Mouse (Mus musculus): ENCODE data around the gene Zscan25. TPM values are rescaled to one million over a fixed set of nuclear protein-coding genes. Genes with fewer than 3 reads are reported as not detected.
A peak's percentile ranks its signal among the peaks of the same experiment; 100 is the strongest.
"Not testable (repeated sequence)": the region's sequence is repeated elsewhere in the genome, so short reads cannot be mapped to it uniquely, and the experiment has no call there.

Gene Zscan25
- polyA plus RNA-seq (2015; fragmentation: Nextera tagmentation; extraction: Ambion mirVana), result 0.68 and 0.85 TPM in 2 replicates

DNA sequence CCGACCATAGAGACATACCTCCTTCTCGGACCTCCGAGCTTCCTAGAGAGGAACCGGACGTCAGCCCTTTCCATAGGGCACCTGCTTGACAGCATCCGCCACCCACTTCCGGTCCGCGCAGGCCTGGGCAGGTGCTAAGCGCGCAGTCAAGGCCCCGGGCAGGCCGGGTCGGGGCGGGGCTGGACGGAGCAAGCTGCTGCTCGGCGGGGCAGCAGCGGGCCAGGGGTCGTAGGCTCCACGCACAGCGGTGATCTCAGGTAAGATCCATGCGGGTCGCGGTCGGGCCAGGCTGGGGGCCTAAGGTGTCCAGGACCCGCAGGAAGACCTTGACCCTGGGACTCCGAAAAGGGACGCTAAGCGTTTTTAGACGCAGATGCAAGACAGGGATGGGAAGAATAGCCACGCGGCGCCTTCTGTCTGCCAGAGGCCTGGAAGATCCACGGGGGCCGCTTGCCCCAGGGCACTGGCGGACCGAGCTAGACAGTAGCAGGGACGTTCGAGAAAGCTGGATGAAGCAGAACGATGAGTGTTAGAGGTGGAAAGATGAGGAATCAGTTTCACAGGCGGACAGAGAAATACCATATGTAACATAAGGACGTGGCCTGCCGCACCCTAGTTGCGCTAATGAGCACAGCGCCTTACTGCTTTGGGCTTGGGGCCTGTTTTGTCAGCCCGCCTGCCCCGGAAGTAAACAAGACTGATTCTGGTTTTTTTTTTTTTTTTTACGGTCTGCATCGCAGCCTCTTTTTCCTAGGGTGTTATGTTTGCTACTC lies at the start of gene Zscan25:
Gene Zscan25, plus strand, starts transcription at position 130 of the 773 bp plus-strand sequence.
- ATAC-seq (ENCODE audit: insufficient read depth, low FRiP score, low read depth), result peak; percentile 99
- peaks cover 17% of the 10 kb centered on the region for H3K36me3 ChIP-seq
- H3K27ac ChIP-seq, result peak within 1 kb of the TSS; percentile 91
- H3K9ac ChIP-seq, result peak within 1 kb of the TSS; percentile 74
- no peaks in the 10 kb centered on the region for H3K9me3 ChIP-seq
- H3K4me3 ChIP-seq (replicated peaks), result peak within 1 kb of the TSS; percentile 96
- H3K4me1 ChIP-seq, result no peaks in the 10 kb centered on the region
- WGBS, result under 1% methylated on average over 50 of the region's 50 CpGs
- peak within 1 kb of the TSS; percentile 69 for H3K4me2 ChIP-seq
- H3K27me3 ChIP-seq (replicated peaks), result no peaks in the 10 kb centered on the region

DNA sequence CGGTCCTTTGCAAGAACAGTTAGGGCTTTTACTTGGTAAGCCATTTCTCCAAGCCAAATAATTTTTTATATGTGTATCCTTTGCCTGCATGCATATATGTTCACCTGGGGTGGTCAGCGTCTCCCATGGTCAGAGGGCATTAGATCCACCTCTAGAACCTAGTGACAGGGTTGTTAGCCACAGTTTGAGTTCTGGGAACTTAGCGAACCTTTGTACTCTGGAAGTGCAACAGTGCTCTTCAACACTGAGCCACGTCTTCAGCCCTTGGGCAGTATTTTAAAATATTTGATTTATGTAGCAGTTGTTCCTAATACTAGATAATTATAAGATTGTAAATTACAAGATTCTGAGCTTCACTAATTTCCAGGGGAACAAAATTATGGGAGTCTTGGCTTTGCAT lies 49.7 kb upstream of the Zscan25 start:
- Histone ChIP-seq H3K36me3 (peaks cover 12% of the 10 kb centered on the region; the same call in 1 of the 2 replicates), H3K4me2 (peak overlapping the region; percentile 79), H3K27me3 (replicated peaks) (no peaks in the 10 kb centered on the region), H3K4me3 (replicated peaks) (no peak overlapping the region), H3K27ac (no peak overlapping the region), H3K9me3 (no peaks in the 10 kb centered on the region), H3K4me1 (peaks cover 4% of the 10 kb centered on the region; the same call in 1 of the 2 replicates), H3K9ac (no peak overlapping the region)
- no peak for ATAC-seq (ENCODE audit: insufficient read depth, low FRiP score, low read depth)
- 82% methylated on average over 4 of the region's 4 CpGs for WGBS

DNA sequence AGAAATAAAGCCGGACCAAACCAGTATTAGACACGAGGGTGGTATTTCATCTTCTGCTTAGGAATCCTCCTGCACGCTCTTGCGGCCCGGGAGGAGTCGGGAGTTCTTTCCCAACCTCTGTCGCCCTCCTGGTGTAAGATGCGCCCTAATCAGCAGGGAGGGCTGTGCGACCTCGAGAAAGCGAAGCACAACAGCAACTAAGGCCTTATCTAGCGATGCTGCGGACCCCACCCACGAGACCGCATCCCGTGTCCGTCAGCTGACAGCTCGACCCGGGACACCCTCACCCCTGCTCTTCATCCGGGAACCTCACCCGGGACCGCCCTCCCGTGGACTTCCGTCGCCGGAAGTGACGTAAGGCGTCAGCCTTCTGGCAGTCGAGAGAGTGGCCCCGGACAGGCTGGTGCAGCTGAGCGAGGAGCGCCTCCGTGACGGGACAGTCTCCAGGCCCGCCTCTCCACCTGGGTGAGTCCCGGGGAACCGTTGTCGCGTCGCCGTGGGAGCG lies 48.9 kb upstream of the Zscan25 start, which contains the start of gene Zfp655:
Gene Zfp655, plus strand, starts transcription at position 349 of the 505 bp plus-strand sequence.
- Histone ChIP-seq H3K4me3 (replicated peaks) (peak within 1 kb of the TSS; percentile 95), H3K36me3 (peaks cover 12% of the 10 kb centered on the region; the same call in 1 of the 2 replicates), H3K27me3 (replicated peaks) (no peaks in the 10 kb centered on the region), H3K9me3 (no peaks in the 10 kb centered on the region), H3K4me1 (peaks cover 4% of the 10 kb centered on the region; the same call in 1 of the 2 replicates), H3K9ac (peak within 1 kb of the TSS; percentile 98), H3K27ac (peak within 1 kb of the TSS; percentile 90), H3K4me2 (peak within 1 kb of the TSS; percentile 79)
- WGBS, result under 1% methylated on average over 42 of the region's 42 CpGs
- peak; percentile 98 for ATAC-seq (ENCODE audit: insufficient read depth, low FRiP score, low read depth)

DNA sequence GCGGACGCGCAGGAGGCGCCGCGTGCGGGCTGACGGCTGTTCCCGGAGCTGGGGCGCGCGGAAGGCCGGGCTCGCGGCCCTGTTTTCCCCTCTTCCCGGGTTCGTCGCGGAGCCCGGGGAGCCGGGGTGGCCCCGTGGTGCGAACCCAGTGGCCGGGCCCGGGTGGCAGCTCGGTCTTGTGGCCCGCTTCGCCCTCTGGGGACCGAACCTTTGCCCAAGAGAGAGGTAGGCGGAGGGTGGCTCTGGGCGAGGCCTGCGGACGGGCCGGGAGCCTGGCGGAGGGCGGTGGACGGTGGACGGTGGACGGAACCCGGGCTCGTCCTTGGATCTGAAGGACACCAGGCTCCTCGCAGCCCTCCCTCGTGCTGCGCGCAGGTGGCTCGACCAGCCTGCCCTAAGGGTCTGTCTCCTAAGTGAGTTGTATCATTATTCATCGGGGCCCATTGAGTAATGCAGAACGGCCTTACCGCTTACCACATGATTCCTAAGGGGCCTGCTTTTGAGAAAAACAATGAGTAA lies 48.3 kb upstream of the Zscan25 start:
- H3K4me2 ChIP-seq, result peak overlapping the region; percentile 79
- H3K4me1 ChIP-seq, result peaks cover 4% of the 10 kb centered on the region; the same call in 1 of the 2 replicates
- peaks cover 13% of the 10 kb centered on the region for H3K36me3 ChIP-seq
- H3K4me3 ChIP-seq (replicated peaks), result peak overlapping the region; percentile 95
- H3K27ac ChIP-seq, result peak overlapping the region; percentile 90
- no peaks in the 10 kb centered on the region for H3K27me3 ChIP-seq (replicated peaks)
- peak overlapping the region; percentile 98 for H3K9ac ChIP-seq
- peak; percentile 64 for ATAC-seq (ENCODE audit: insufficient read depth, low FRiP score, low read depth)
- 0% methylated on average over 32 of the region's 49 CpGs for WGBS
- H3K9me3 ChIP-seq, result no peaks in the 10 kb centered on the region

DNA sequence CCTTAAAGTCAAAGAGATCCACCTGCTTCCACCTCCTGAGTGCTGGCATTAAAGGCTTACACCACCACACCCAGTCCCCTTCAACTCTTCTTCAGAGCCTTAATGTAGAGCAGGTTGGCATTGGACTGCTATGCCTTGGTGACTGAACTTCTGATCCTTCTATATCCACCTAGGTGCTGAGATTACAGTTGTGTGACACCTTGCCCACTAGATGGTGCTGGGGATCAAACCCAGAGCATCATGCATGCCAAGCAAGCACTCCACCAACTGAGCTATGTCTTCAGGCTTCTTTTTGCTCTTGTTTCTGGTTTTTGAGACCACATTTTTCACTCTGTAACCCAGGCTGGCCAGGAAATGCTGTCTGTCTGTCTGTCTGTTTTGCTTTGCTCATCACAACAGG lies 45.7 kb upstream of the Zscan25 start:
- H3K27ac ChIP-seq, result no peak overlapping the region

DNA sequence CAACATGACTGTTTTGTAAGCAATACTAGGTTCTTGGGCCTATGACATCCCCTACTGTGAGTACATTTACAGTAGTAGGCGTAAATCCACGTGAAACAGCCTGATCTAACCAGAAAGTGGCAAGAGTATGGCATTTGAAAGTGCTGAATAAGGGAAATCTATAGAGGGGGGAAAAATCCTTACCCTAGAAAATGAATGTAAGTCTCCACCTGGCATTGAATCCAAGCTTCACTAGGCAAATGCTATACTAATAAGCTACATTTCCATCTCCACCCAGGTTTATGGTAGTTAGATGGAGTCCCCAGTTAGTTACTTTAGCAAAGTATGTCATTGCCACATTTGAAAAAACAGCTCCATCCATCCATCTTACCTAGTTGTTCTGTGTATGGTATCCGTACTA lies 30.8 kb upstream of the Zscan25 start:
- 93% methylated on average over 3 of the region's 3 CpGs for WGBS
- Histone ChIP-seq H3K27me3 (replicated peaks) (no peaks in the 10 kb centered on the region), H3K9ac (no peak overlapping the region), H3K36me3 (peaks cover 13% of the 10 kb centered on the region), H3K4me2 (no peak overlapping the region), H3K27ac (no peak overlapping the region), H3K4me1 (no peaks in the 10 kb centered on the region), H3K9me3 (no peaks in the 10 kb centered on the region), H3K4me3 (replicated peaks) (no peak overlapping the region)
- no peak for ATAC-seq (ENCODE audit: insufficient read depth, low FRiP score, low read depth)

More for the DNA sequence above, 45.7 kb upstream of the Zscan25 start:
- peaks cover 4% of the 10 kb centered on the region; the same call in 1 of the 2 replicates for H3K4me1 ChIP-seq
- no peak overlapping the region for H3K4me3 ChIP-seq (replicated peaks)
- no peak overlapping the region for H3K9ac ChIP-seq
- no peak overlapping the region for H3K4me2 ChIP-seq
- no peaks in the 10 kb centered on the region for H3K9me3 ChIP-seq
- H3K36me3 ChIP-seq, result peaks cover 32% of the 10 kb centered on the region
- H3K27me3 ChIP-seq (replicated peaks), result no peaks in the 10 kb centered on the region
- ATAC-seq (ENCODE audit: insufficient read depth, low FRiP score, low read depth), result no peak

DNA sequence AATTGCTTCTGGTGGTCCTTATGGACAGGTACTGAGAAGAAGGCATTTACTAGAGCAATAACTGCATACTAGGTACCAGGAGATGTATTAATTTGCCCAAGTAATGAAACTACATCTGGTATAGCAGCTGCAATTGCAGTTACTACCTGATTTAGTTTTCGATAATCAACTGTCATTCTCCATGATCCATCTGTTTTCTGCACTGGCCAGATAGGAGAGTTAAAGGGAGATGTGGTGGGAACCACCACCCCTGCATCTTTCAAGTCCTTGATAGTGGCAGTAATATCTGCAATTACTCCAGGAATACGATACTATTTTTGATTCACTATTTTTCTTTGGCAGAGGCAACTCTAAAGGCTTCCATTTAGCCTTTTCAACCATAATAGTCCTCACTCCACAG lies 6.7 kb upstream of the Zscan25 start:
- WGBS, result 82% methylated on average over 2 of the region's 2 CpGs
- H3K27me3 ChIP-seq (replicated peaks); H3K4me2 ChIP-seq; H3K9ac ChIP-seq; H3K27ac ChIP-seq; ATAC-seq (ENCODE audit: insufficient read depth, low FRiP score, low read depth); H3K9me3 ChIP-seq; H3K4me1 ChIP-seq; H3K4me3 ChIP-seq (replicated peaks); H3K36me3 ChIP-seq: not testable (repeated sequence)

DNA sequence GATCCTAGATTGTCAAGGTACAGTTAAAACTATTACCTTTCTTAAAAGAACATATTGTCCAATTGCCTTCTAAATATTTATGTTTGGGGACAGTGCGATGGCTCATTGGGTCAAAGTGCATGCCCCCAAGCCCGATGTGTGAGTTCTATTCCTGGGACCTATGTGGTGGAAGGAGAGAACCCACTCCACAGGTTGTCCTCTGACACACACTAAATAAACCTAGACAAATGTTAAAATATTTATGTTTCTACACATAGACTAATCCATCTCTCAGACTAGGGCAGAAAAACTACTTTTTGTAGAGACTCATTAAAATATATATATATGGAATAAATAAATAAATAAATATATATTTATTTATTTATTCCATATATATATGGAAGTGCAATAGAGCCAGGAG lies 352 bp upstream of the Zscan25 start:
- Histone ChIP-seq H3K27me3 (replicated peaks) (no peaks in the 10 kb centered on the region), H3K4me3 (replicated peaks) (peak overlapping the region; percentile 96; the same call in 1 of the 2 replicates), H3K36me3 (peaks cover 17% of the 10 kb centered on the region), H3K9me3 (no peaks in the 10 kb centered on the region), H3K27ac (no peak overlapping the region), H3K4me2 (no peak overlapping the region), H3K4me1 (no peaks in the 10 kb centered on the region), H3K9ac (no peak overlapping the region)
- WGBS, result 87% methylated on average over 2 of the region's 2 CpGs
- ATAC-seq (ENCODE audit: insufficient read depth, low FRiP score, low read depth), result no peak

DNA sequence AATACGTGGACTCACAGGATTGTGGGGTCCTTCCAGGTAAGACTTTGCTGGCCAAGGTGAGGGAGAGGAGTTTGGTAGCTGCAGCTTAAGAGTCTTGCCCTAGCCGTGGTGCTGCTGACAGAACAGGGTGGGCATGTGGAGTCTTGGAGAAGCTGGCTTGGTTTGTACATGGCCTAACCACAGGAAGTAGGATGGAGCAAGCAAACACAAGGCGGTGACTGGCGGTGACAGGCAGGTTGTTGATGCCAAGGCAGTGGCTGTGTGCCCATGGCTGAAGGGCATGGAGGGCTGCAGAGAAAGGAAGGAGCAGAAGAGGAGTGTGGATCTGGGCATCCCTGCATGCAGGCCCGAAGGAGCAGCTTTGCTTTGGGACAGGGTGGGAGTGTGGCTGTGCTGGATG lies 8.1 kb downstream of the Zscan25 start:
- H3K27me3 ChIP-seq (replicated peaks), result no peaks in the 10 kb centered on the region
- ATAC-seq (ENCODE audit: insufficient read depth, low FRiP score, low read depth), result 0 out of 2 replicates have a peak, but pooled peaks have one; percentile 14
- no peak overlapping the region for H3K27ac ChIP-seq
- H3K36me3 ChIP-seq, result peaks cover 71% of the 10 kb centered on the region
- 93% methylated on average over 5 of the region's 5 CpGs for WGBS
- H3K4me2 ChIP-seq, result no peak overlapping the region
- H3K4me3 ChIP-seq (replicated peaks), result no peak overlapping the region
- H3K9ac ChIP-seq, result no peak overlapping the region
- no peaks in the 10 kb centered on the region for H3K4me1 ChIP-seq
- no peaks in the 10 kb centered on the region for H3K9me3 ChIP-seq

DNA sequence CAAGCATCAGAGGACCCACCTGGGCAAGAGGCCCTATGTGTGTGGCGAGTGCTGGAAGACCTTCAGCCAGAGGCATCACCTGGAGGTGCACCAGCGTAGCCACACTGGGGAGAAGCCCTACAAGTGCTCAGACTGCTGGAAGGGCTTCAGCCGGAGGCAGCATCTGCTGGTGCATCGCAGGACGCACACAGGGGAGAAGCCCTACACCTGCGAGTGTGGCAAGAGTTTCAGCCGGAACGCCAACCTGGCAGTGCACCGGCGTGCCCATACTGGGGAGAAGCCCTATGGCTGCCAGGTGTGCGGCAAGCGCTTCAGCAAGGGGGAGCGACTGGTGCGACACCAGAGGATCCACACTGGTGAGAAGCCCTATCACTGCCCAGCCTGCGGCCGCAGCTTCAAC lies 10.4 kb downstream of the Zscan25 start:
- H3K4me3 ChIP-seq (replicated peaks), result no peak overlapping the region
- H3K36me3 ChIP-seq, result peaks cover 57% of the 10 kb centered on the region
- H3K27ac ChIP-seq, result no peak overlapping the region
- H3K9ac ChIP-seq, result no peak overlapping the region
- H3K27me3 ChIP-seq (replicated peaks), result no peaks in the 10 kb centered on the region
- H3K4me1 ChIP-seq, result no peaks in the 10 kb centered on the region
- WGBS, result 96% methylated on average over 16 of the region's 16 CpGs
- H3K9me3 ChIP-seq, result no peaks in the 10 kb centered on the region
- ATAC-seq (ENCODE audit: insufficient read depth, low FRiP score, low read depth), result no peak
- no peak overlapping the region for H3K4me2 ChIP-seq

DNA sequence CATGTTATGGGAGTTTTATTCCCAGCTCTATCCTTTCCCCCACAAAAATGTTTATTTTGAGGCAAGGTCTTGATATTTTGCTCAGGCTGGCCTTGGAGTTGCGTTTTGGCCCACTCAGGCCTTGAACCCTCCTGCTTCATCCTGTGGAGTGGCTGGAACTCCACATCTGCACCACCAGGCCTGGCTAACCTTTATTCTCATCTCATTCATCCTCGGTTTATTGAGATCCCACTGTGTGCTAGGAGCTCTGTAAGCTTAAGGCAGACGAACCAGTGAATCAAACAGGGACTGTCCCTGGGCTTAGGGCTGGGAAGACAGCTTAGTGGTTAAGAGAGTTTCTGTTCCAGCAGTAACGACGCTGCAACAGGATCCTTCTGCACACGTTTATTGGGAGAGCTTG lies 12.1 kb downstream of the Zscan25 start:
- Histone ChIP-seq H3K4me1 (no peaks in the 10 kb centered on the region), H3K4me3 (replicated peaks) (no peak overlapping the region), H3K27ac (no peak overlapping the region), H3K4me2 (no peak overlapping the region), H3K9me3 (no peaks in the 10 kb centered on the region), H3K27me3 (replicated peaks) (no peaks in the 10 kb centered on the region), H3K36me3 (peaks cover 45% of the 10 kb centered on the region), H3K9ac (no peak overlapping the region)
- ATAC-seq (ENCODE audit: insufficient read depth, low FRiP score, low read depth), result no peak
- 92% methylated on average over 6 of the region's 6 CpGs for WGBS

DNA sequence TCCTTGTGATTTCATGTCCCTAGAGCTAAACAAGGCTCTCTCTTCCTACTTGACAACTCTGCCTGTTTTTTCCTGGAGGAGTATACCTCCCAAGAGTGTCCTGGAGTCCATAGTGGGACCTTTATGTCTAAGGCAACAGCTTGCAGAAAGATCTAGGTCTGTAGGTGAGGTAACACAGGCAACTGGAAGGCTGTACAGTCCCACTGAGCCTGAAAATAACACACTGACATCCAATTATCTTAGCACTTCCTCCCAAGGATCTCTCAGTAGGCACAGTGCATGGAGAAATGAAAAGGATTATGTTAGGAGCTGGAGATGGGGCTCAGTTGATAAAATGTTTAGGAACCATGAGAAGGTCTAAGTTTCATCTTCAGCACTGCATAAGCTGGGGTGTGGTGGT lies 20.2 kb downstream of the Zscan25 start:
- no peak overlapping the region for H3K4me2 ChIP-seq
- H3K4me3 ChIP-seq (replicated peaks), result no peak overlapping the region
- no peaks in the 10 kb centered on the region for H3K4me1 ChIP-seq
- H3K9ac ChIP-seq, result no peak overlapping the region
- no peak for ATAC-seq (ENCODE audit: insufficient read depth, low FRiP score, low read depth)
- no peak overlapping the region for H3K27ac ChIP-seq
- H3K9me3 ChIP-seq, result no peaks in the 10 kb centered on the region
- no peaks in the 10 kb centered on the region for H3K36me3 ChIP-seq
- H3K27me3 ChIP-seq (replicated peaks), result no peaks in the 10 kb centered on the region

All from stomach, embryonic 15.5 days (tissue).